Mouse (Mus musculus): ENCODE measurements around the gene Ccnd3. TPM values are rescaled to one million over a fixed set of nuclear protein-coding genes. Genes with fewer than 3 reads are reported as not detected.

Gene Ccnd3
- 100 to 1,000 TPM; 133 to 141 TPM for polyA plus RNA-seq (2017; shearing (Covaris generic))

- peak; percentile 44 for ATAC-seq
Observed at GRCm38 (mm10) chr17:47504941-47505346, at the start of gene Ccnd3. Gene Ccnd3, plus strand, starts transcription at chr17:47505051.

- no peak for ATAC-seq
Observed at GRCm38 (mm10) chr17:47458310-47458709, 46.5 kb upstream of the Ccnd3 start.

GRCm38 (mm10) chr17:47458936-47459335, 45.9 kb upstream of the Ccnd3 start:
- ATAC-seq = no peak

- no peak for ATAC-seq
Observed at GRCm38 (mm10) chr17:47459341-47459919, 45.4 kb upstream of the Ccnd3 start.

- ATAC-seq = no peak
Observed at GRCm38 (mm10) chr17:47461688-47462087, 43.2 kb upstream of the Ccnd3 start.

- no peak for ATAC-seq
Observed at GRCm38 (mm10) chr17:47462209-47462608, 42.6 kb upstream of the Ccnd3 start.

- no peak for ATAC-seq
Observed at GRCm38 (mm10) chr17:47462728-47463388, 42.0 kb upstream of the Ccnd3 start.

GRCm38 (mm10) chr17:47464248-47464965, 40.4 kb upstream of the Ccnd3 start:
- no peak for ATAC-seq

GRCm38 (mm10) chr17:47465016-47465415, 39.8 kb upstream of the Ccnd3 start:
- no peak for ATAC-seq

- ATAC-seq = no peak
Observed at GRCm38 (mm10) chr17:47466284-47466683, 38.6 kb upstream of the Ccnd3 start.

- ATAC-seq = no peak
Observed at GRCm38 (mm10) chr17:47467659-47468058, 37.2 kb upstream of the Ccnd3 start.

GRCm38 (mm10) chr17:47468063-47468462, 36.8 kb upstream of the Ccnd3 start:
- ATAC-seq = no peak

GRCm38 (mm10) chr17:47468466-47468865, 36.4 kb upstream of the Ccnd3 start:
- no peak for ATAC-seq

GRCm38 (mm10) chr17:47469642-47470041, 35.2 kb upstream of the Ccnd3 start:
- ATAC-seq = no peak

- ATAC-seq = no peak
Observed at GRCm38 (mm10) chr17:47470121-47470520, 34.7 kb upstream of the Ccnd3 start.

GRCm38 (mm10) chr17:47470686-47471085, 34.2 kb upstream of the Ccnd3 start:
- ATAC-seq = no peak

- ATAC-seq = no peak
Observed at GRCm38 (mm10) chr17:47472435-47473350, 32.2 kb upstream of the Ccnd3 start.

GRCm38 (mm10) chr17:47473434-47473974, 31.3 kb upstream of the Ccnd3 start:
- no peak for ATAC-seq

GRCm38 (mm10) chr17:47474250-47474649, 30.6 kb upstream of the Ccnd3 start:
- no peak for ATAC-seq

GRCm38 (mm10) chr17:47475181-47475580, 29.7 kb upstream of the Ccnd3 start:
- ATAC-seq = no peak

- ATAC-seq = no peak
Observed at GRCm38 (mm10) chr17:47475714-47476113, 29.1 kb upstream of the Ccnd3 start.

GRCm38 (mm10) chr17:47479887-47480286, 25.0 kb upstream of the Ccnd3 start:
- no peak for ATAC-seq
